Mouse (Mus musculus): ENCODE measurements around the gene Plekhg3. TPM values are rescaled to one million over a fixed set of nuclear protein-coding genes. Genes with fewer than 3 reads are reported as not detected.

Gene Plekhg3
- polyA plus RNA-seq, 1 experiment from 2014 or later = 6.2 TPM

DNA sequence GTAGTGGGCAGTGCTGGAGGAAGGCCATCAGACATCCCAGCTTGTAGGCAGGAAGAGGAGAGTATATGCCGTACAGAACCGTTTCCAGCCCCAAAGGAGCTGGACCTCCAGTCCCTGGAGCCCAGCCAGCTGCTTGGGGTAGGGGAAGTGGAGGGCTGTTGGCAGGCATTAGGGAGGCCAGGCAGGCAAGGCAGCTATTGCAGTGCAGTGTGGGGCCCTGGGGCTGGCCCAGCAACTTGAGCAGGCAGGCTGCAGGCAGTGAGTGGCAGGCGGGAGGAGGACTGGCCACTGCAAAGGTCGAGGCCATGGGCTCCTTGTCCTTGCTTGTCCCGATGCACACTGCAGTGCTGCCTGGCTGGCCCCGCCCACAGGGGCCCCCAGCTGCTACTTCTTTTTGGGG lies 52.1 kb downstream of the Plekhg3 start:
- no peaks in the 10 kb centered on the region for H3K9me3 ChIP-seq
- no peaks in the 10 kb centered on the region for H3K27me3 ChIP-seq
- H3K4me2 ChIP-seq = no peak overlapping the region
- H3K9ac ChIP-seq (replicated peaks) = no peak overlapping the region
- ATAC-seq (ENCODE audit: insufficient number of reproducible peaks, insufficient read depth, low FRiP score, low TSS enrichment, low read depth) = 0 out of 2 replicates have a peak, but pooled peaks have one; percentile 33
- H3K4me1 ChIP-seq (replicated peaks) = peaks cover 10% of the 10 kb centered on the region
- no peak overlapping the region for H3K27ac ChIP-seq
- H3K4me3 ChIP-seq (replicated peaks) = no peak overlapping the region
- H3K36me3 ChIP-seq = peaks cover 20% of the 10 kb centered on the region
- 31% methylated on average over 6 of the region's 6 CpGs for WGBS

DNA sequence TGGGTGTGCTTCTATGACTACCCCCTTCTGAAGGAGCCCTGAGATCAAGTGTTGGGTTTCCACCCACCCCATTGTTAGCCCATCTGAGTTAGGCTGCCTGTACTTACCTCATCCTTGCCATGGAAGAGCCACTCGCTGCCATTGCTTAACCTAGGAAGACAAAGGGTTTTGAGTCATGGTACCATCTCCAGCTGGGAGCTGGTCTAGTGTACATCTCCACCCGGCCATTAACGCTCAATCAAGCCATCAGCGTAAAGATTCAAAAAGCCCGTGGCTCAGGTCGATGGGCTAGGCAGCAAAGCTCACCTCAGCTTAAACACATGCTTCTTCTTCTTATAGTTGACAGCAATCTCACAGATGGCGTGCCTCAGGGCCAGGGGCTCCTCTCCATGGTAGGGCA lies 52.8 kb downstream of the Plekhg3 start:
- Histone ChIP-seq H3K9ac (replicated peaks) (no peak overlapping the region), H3K9me3 (no peaks in the 10 kb centered on the region), H3K27ac (no peak overlapping the region), H3K4me1 (replicated peaks) (peaks cover 10% of the 10 kb centered on the region), H3K4me2 (no peak overlapping the region), H3K27me3 (no peaks in the 10 kb centered on the region), H3K4me3 (replicated peaks) (no peak overlapping the region), H3K36me3 (peaks cover 14% of the 10 kb centered on the region)
- 89% methylated on average over 7 of the region's 7 CpGs for WGBS
- ATAC-seq (ENCODE audit: insufficient number of reproducible peaks, insufficient read depth, low FRiP score, low TSS enrichment, low read depth) = no peak

DNA sequence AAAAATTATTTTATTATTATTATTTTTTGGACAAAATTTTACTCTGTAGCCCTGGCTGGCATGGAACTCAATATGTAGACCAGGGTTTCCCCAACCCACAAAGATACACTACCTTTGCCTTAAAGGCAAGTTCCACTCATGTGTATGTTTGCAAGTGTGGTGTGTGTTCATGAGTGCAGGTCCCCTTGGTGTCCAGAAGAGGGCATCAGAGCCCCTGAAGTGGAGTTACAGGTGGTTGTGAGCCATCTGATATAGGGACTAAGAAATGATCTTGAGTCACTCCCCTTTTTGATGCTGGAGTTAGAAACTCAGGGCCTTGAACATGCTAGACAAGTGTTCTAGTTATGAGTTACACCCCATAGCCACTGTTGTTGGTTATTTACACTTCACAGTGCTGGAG lies 54.3 kb downstream of the Plekhg3 start:
- no peaks in the 10 kb centered on the region for H3K27me3 ChIP-seq
- H3K9me3 ChIP-seq = no peaks in the 10 kb centered on the region
- no peak overlapping the region for H3K4me3 ChIP-seq (replicated peaks)
- H3K4me1 ChIP-seq (replicated peaks) = peaks cover 10% of the 10 kb centered on the region
- H3K4me2 ChIP-seq = no peak overlapping the region
- H3K36me3 ChIP-seq = no peaks in the 10 kb centered on the region
- ATAC-seq (ENCODE audit: insufficient number of reproducible peaks, insufficient read depth, low FRiP score, low TSS enrichment, low read depth) = no peak
- H3K9ac ChIP-seq (replicated peaks) = no peak overlapping the region
- H3K27ac ChIP-seq = no peak overlapping the region

DNA sequence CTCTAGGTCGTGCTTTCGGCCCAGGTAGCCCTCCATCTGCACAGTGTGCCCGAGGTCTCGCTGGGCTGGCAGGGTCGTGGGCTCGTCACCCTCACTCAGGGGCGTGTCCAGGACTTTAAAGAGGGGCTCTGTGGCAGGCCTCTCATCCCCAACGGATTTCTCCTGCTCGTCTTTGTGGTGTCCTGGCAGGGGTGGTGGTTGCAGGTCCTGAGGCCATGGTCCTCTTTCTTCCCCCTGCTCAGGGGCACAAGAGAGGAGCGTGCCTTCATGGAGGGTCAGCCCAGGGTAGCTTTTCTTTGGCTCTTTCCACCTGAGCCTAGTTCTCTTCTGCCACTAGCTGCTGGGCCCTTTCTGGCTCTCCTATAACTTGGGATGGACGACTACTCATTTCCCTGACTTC lies 56.7 kb downstream of the Plekhg3 start:
- Histone ChIP-seq H3K27me3 (no peaks in the 10 kb centered on the region), H3K27ac (no peak overlapping the region), H3K4me1 (replicated peaks) (peaks cover 10% of the 10 kb centered on the region), H3K9me3 (no peaks in the 10 kb centered on the region), H3K36me3 (no peaks in the 10 kb centered on the region), H3K4me2 (no peak overlapping the region), H3K9ac (replicated peaks) (no peak overlapping the region), H3K4me3 (replicated peaks) (no peak overlapping the region)
- no peak for ATAC-seq (ENCODE audit: insufficient number of reproducible peaks, insufficient read depth, low FRiP score, low TSS enrichment, low read depth)
- WGBS = 64% methylated on average over 11 of the region's 11 CpGs

DNA sequence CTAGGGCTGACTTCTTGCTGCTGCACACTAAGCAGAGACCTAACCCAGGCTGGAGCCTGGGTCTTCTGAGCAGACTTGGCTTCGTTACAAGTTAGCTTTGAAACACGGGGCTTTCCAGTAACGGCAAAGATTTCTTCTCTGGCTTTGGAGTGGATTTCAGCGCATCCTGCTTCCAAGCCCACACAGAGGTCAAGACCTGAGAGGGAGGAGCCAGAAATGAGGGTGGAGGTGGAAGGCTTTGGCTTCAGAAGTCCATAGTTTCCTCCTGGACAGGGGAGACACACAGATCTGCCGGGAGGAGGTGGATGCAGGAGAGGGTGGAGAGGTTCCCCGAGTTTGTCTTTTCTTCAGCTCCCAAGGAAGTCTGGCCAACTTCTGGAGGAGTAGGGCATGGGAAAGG lies 58.8 kb downstream of the Plekhg3 start:
- no peak overlapping the region for H3K27ac ChIP-seq
- H3K27me3 ChIP-seq = 0 out of 2 replicates have a peak, but pooled peaks cover 5% of the 10 kb centered on the region
- no peaks in the 10 kb centered on the region for H3K36me3 ChIP-seq
- H3K9me3 ChIP-seq = no peaks in the 10 kb centered on the region
- H3K4me1 ChIP-seq (replicated peaks) = peaks cover 6% of the 10 kb centered on the region
- ATAC-seq (ENCODE audit: insufficient number of reproducible peaks, insufficient read depth, low FRiP score, low TSS enrichment, low read depth) = no peak
- WGBS = 60% methylated on average over 6 of the region's 6 CpGs
- H3K4me3 ChIP-seq (replicated peaks) = no peak overlapping the region
- H3K9ac ChIP-seq (replicated peaks) = no peak overlapping the region
- H3K4me2 ChIP-seq = no peak overlapping the region

DNA sequence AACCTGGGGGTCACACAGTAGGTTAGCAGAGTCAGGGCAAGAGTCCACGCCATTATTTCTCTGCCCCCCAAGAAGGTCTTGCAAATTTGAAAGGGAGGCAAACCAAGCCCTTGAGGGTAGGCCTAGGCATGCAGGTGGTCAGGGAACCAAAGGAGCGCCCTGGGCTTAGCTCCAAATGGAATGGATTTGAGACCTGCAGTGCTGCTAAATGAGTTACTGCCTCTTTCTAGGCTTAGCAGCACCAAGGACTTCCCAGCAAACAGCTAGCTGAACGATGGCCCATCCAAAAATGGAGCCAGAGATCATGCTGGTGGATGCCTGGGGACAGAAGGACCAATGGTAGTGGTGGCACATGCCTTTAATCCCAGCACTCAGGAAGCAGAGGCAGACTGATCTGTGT lies 60.3 kb downstream of the Plekhg3 start:
- Histone ChIP-seq H3K4me1 (replicated peaks) (peaks cover 6% of the 10 kb centered on the region), H3K9ac (replicated peaks) (no peak overlapping the region), H3K4me2 (no peak overlapping the region), H3K9me3 (no peaks in the 10 kb centered on the region), H3K27ac (no peak overlapping the region), H3K4me3 (replicated peaks) (no peak overlapping the region), H3K27me3 (0 out of 2 replicates have a peak, but pooled peaks cover 5% of the 10 kb centered on the region), H3K36me3 (no peaks in the 10 kb centered on the region)
- no peak for ATAC-seq (ENCODE audit: insufficient number of reproducible peaks, insufficient read depth, low FRiP score, low TSS enrichment, low read depth)
- WGBS = 83% methylated on average over 3 of the region's 3 CpGs

DNA sequence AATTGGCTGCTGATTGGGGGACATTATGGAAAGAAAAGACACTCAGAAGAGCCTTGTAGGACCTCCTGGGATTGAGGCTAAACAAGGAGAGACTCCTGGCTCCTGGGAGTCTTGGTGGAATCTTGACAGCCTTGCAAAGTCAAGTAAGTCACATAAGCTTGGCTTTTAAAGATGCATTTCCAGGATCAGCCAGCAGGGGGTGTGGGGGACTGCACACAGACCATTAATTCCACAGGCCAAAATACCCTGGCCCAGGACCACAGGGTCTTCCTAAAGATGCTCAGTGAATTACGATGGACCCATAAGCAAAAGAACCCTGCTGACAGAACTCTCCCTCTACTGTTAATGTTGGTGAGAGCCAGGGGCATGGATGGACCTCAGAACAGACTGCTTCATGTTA lies 61.5 kb downstream of the Plekhg3 start:
- H3K9me3 ChIP-seq = no peaks in the 10 kb centered on the region
- ATAC-seq (ENCODE audit: insufficient number of reproducible peaks, insufficient read depth, low FRiP score, low TSS enrichment, low read depth) = no peak
- no peak overlapping the region for H3K9ac ChIP-seq (replicated peaks)
- H3K4me2 ChIP-seq = no peak overlapping the region
- 0 out of 2 replicates have a peak, but pooled peaks cover 5% of the 10 kb centered on the region for H3K27me3 ChIP-seq
- H3K4me1 ChIP-seq (replicated peaks) = peaks cover 6% of the 10 kb centered on the region
- WGBS = 57% methylated on average over 1 of the region's 1 CpGs
- no peaks in the 10 kb centered on the region for H3K36me3 ChIP-seq
- H3K4me3 ChIP-seq (replicated peaks) = no peak overlapping the region
- no peak overlapping the region for H3K27ac ChIP-seq

DNA sequence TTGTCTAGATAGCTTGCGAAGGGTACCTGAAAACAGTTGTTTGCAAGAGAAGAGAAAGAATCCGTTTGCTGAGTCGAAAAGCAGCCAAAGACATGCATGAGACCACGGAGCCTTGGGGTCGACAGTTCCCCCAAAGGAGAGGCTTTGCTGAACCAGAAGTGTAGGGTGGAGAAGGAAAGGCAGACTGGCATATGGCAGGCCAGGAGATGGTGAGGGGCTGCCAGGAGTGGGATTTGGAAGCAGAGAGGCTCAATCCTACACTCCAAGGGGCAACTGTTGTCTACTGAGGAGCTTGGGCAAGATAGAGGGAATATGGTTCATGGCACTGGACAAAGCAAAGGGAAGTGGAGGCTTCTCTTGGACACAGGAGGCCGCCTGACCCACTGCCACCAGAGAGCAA lies 62.6 kb downstream of the Plekhg3 start:
- Histone ChIP-seq H3K27ac (no peak overlapping the region), H3K27me3 (0 out of 2 replicates have a peak, but pooled peaks cover 5% of the 10 kb centered on the region), H3K4me2 (no peak overlapping the region), H3K9me3 (no peaks in the 10 kb centered on the region), H3K4me3 (replicated peaks) (no peak overlapping the region), H3K36me3 (no peaks in the 10 kb centered on the region), H3K9ac (replicated peaks) (no peak overlapping the region), H3K4me1 (replicated peaks) (peaks cover 6% of the 10 kb centered on the region)
- WGBS = 82% methylated on average over 6 of the region's 6 CpGs
- ATAC-seq (ENCODE audit: insufficient number of reproducible peaks, insufficient read depth, low FRiP score, low TSS enrichment, low read depth) = no peak

DNA sequence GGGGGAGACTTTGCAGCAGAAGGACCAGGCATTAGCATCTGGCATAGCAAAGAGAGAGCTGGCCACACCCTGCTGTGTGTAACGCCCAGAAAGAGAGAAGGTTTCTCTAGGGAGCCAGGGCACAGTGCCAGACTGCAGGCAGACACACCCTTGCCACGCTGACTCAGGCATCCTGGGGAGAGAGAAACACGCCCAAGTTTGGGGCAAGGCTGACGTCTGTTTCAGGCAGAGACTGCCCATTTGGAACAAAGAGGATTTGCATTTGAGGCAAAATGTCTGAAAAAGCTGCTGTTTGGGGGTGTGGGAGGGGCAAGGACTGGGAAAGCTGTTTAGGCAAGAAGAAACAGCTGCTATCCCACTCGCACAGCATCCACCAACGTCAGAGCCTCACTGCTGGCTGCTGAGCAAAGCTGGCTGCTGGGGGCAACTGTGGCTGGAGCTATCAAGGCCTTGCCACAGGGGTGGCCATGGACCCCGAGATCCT lies 63.2 kb downstream of the Plekhg3 start:
- ATAC-seq (ENCODE audit: insufficient number of reproducible peaks, insufficient read depth, low FRiP score, low TSS enrichment, low read depth) = no peak
- Histone ChIP-seq H3K27ac (no peak overlapping the region), H3K4me2 (no peak overlapping the region), H3K4me3 (replicated peaks) (no peak overlapping the region), H3K9me3 (no peaks in the 10 kb centered on the region), H3K36me3 (no peaks in the 10 kb centered on the region), H3K4me1 (replicated peaks) (peaks cover 6% of the 10 kb centered on the region), H3K27me3 (0 out of 2 replicates have a peak, but pooled peaks cover 5% of the 10 kb centered on the region), H3K9ac (replicated peaks) (0 out of 2 replicates have a peak overlapping the region, but pooled peaks have one; percentile 1)
- WGBS = 24% methylated on average over 7 of the region's 7 CpGs

DNA sequence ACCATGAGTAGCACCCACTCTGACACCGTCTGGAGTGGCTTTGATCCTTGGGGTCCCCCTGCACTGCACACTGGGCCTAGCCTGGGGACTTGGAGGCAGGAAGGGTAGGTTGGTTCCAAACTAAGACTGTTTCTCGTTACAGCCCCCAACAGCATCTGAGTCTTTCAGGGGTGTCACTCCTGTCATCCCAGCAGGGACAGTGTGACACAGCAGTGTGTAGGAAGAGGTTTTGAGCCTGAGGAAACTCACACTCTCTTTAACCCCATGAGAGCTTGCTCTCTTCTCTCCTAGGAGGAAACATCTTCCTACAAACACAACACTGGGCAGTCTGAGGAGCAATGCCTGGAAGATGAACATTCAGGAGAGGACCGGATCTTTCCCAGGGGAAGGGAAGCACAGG lies 63.9 kb downstream of the Plekhg3 start:
- H3K27ac ChIP-seq = no peak overlapping the region
- no peak overlapping the region for H3K4me2 ChIP-seq
- H3K9me3 ChIP-seq = no peaks in the 10 kb centered on the region
- 0 out of 2 replicates have a peak, but pooled peaks cover 5% of the 10 kb centered on the region for H3K27me3 ChIP-seq
- peaks cover 6% of the 10 kb centered on the region for H3K4me1 ChIP-seq (replicated peaks)
- no peak overlapping the region for H3K4me3 ChIP-seq (replicated peaks)
- 51% methylated on average over 3 of the region's 3 CpGs for WGBS
- H3K36me3 ChIP-seq = no peaks in the 10 kb centered on the region
- no peak for ATAC-seq (ENCODE audit: insufficient number of reproducible peaks, insufficient read depth, low FRiP score, low TSS enrichment, low read depth)
- H3K9ac ChIP-seq (replicated peaks) = 0 out of 2 replicates have a peak overlapping the region, but pooled peaks have one; percentile 1

DNA sequence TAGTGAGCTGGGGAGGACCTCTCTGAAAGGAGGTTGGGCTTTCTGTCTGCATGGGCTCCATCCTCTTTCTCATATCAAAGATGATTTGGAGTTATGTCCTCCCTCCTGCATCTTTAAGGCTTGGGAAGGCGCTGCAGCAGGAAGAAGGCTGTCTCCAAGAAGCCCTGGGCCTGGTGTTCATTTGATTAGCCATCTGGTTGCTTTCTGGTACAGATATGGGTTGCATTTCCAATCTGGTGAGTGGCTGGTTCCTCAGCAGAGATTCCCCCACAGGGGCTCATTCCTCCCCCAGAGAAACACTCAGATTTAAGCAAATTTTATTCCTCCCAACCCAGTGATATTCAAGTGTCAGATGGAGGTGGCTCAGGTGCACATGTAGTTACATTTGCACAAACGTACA lies 65.1 kb downstream of the Plekhg3 start:
- H3K27ac ChIP-seq = no peak overlapping the region
- no peak overlapping the region for H3K9ac ChIP-seq (replicated peaks)
- WGBS = 76% methylated on average over 2 of the region's 2 CpGs
- 0 out of 2 replicates have a peak, but pooled peaks cover 5% of the 10 kb centered on the region for H3K27me3 ChIP-seq
- peaks cover 6% of the 10 kb centered on the region; the same call in 1 of the 2 replicates for H3K4me1 ChIP-seq (replicated peaks)
- H3K4me3 ChIP-seq (replicated peaks) = no peak overlapping the region
- ATAC-seq (ENCODE audit: insufficient number of reproducible peaks, insufficient read depth, low FRiP score, low TSS enrichment, low read depth) = no peak
- H3K4me2 ChIP-seq = no peak overlapping the region
- no peaks in the 10 kb centered on the region for H3K9me3 ChIP-seq
- no peaks in the 10 kb centered on the region for H3K36me3 ChIP-seq
